ENCODE assay signal across 10 mouse cellular contexts in genomic region chrX:6172823-6173640, GRCm38 (mm10). TPM values are rescaled to one million over a fixed set of nuclear protein-coding genes. Genes with fewer than 3 reads are reported as not detected.
A peak's percentile ranks its signal among the peaks of the same experiment; 100 is the strongest.
DNase-seq lines count a peak whose midpoint lies in the region; ATAC-seq and TF ChIP-seq lines count a peak whose summit lies in the region.
"Not testable (repeated sequence)": the region's sequence is repeated elsewhere in the genome, so short reads cannot be mapped to it uniquely, and the experiment has no call there.
"Had no signal": no experiment of that assay in that cellular context is flagged by ENCODE, and none has a peak within 500 bp of the region (broad histone marks: within the 10 kb centered on the region; RNA-seq: fewer than 3 reads in every experiment).

Gene Nudt10, minus strand, starts transcription at chrX:6173015.

- 23% methylated on average over 10 of the region's 116 CpGs for WGBS in embryonic facial prominence, embryonic 11.5 days
- WGBS in hindbrain, embryonic 14.5 days = no CpG with 5 or more reads among the region's 116 CpGs
- 12% methylated on average over 14 of the region's 116 CpGs for WGBS in limb, embryonic 10.5 days

- intact Hi-C loops in gastrocnemius, adult 2 months (cut with DNase I) = not testable (repeated sequence)

- TF ChIP-seq CTCF in gastrocnemius, adult 2 months (IDR thresholded peaks at IDR 0.05) = not testable (repeated sequence)

- H3K36me3 ChIP-seq in ES-E14 (ENCODE audit: control insufficient read depth, insufficient read depth, low read length, poor library complexity, severe bottlenecking); embryonic facial prominence, embryonic 11.5 days (replicated peaks; ENCODE audit: control insufficient read depth, insufficient read depth, low read depth, low read length); hindbrain, embryonic 14.5 days (replicated peaks; ENCODE audit: control insufficient read depth, insufficient read depth); limb, embryonic 10.5 days: not testable (repeated sequence)

- not testable (repeated sequence) for H3K9ac ChIP-seq in ES-E14 (ENCODE audit: insufficient read depth, low read depth, low read length, poor library complexity, severe bottlenecking); embryonic facial prominence, embryonic 11.5 days (replicated peaks; ENCODE audit: low read length)
- peak within 1 kb of the TSS; percentile 54 for H3K9ac ChIP-seq in hindbrain, embryonic 14.5 days

- ATAC-seq in embryonic facial prominence, embryonic 11.5 days (replicated peaks; ENCODE audit: insufficient number of reproducible peaks, low FRiP score, low TSS enrichment, low read depth) = peak; percentile 89
- ATAC-seq in hindbrain, embryonic 14.5 days (ENCODE audit: low FRiP score) = peak; percentile 91

- not testable (repeated sequence) for H3K4me1 ChIP-seq in ES-E14 (ENCODE audit: control insufficient read depth in 2 of 2, insufficient read depth in 2 of 2, low read length in 2 of 2, poor library complexity in 1 of 2); embryonic facial prominence, embryonic 11.5 days (ENCODE audit: control insufficient read depth, insufficient read depth, low read length); hindbrain, embryonic 14.5 days (replicated peaks; ENCODE audit: control insufficient read depth, insufficient read depth, low read length); limb, embryonic 10.5 days

- not testable (repeated sequence) for H3K27me3 ChIP-seq in embryonic facial prominence, embryonic 11.5 days (ENCODE audit: control insufficient read depth, insufficient read depth, low read length); hindbrain, embryonic 14.5 days (ENCODE audit: control insufficient read depth, insufficient read depth, low read length); limb, embryonic 10.5 days (ENCODE audit: low read depth, poor library complexity, severe bottlenecking)

- peak within 1 kb of the TSS; percentile 21 to 51; a peak in 2 of 4 replicates for H3K4me3 ChIP-seq in ES-E14 (ENCODE audit: insufficient read depth in 1 of 2, low read depth in 1 of 2, low read length in 2 of 2, poor library complexity in 1 of 2, severe bottlenecking in 1 of 2)
- peak within 1 kb of the TSS; percentile 21 for H3K4me3 ChIP-seq in embryonic facial prominence, embryonic 11.5 days (ENCODE audit: low read depth, low read length)
- H3K4me3 ChIP-seq in gastrocnemius, adult 2 months = peak within 1 kb of the TSS; percentile 50
- peak within 1 kb of the TSS; percentile 39 for H3K4me3 ChIP-seq in hindbrain, embryonic 14.5 days (replicated peaks; ENCODE audit: low read length)
- H3K4me3 ChIP-seq in limb, embryonic 10.5 days = peak within 1 kb of the TSS; percentile 43

- peak within 1 kb of the TSS; percentile 23 for H3K4me2 ChIP-seq in embryonic facial prominence, embryonic 11.5 days (ENCODE audit: low read depth, low read length)
- H3K4me2 ChIP-seq in hindbrain, embryonic 14.5 days (replicated peaks) = peak within 1 kb of the TSS; percentile 55

- H3K9me3 ChIP-seq in ES-E14 (ENCODE audit: control insufficient read depth, insufficient read depth, low read depth, low read length); embryonic facial prominence, embryonic 11.5 days (replicated peaks; ENCODE audit: control insufficient read depth, low read length); hindbrain, embryonic 14.5 days (ENCODE audit: control insufficient read depth, low read length); limb, embryonic 10.5 days (replicated peaks): not testable (repeated sequence)

- H3K27ac ChIP-seq in ES-E14 (ENCODE audit: insufficient read depth, low read depth, low read length, poor library complexity, severe bottlenecking); embryonic facial prominence, embryonic 11.5 days (replicated peaks; ENCODE audit: low read depth, low read length); gastrocnemius, adult 2 months; limb, embryonic 10.5 days: not testable (repeated sequence)
- H3K27ac ChIP-seq in hindbrain, embryonic 14.5 days = peak within 1 kb of the TSS; percentile 75

- DNase-seq in ES-E14 (ENCODE audit: low read depth, low spot score); embryonic facial prominence, embryonic 11.5 days (ENCODE audit: low spot score); hindbrain, embryonic 14.5 days (ENCODE audit: low spot score); limb, embryonic 10.5 days (ENCODE audit: low spot score): not testable (repeated sequence)
- peak; percentile 17 for DNase-seq in gastrocnemius, adult 2 months
- peak; percentile 8 to 36 for DNase-seq in kidney, postnatal 4 days
- DNase-seq in lung, postnatal 10 days = peak; percentile 3
- peak; percentile 18 for DNase-seq in right cerebral cortex, postnatal 25 days

- in situ Hi-C loops in ES-E14 (cut with MboI; ENCODE audit: low sequenced_read_pairs in 2 of 2, unreplicated experiment in 2 of 2) = not testable (repeated sequence)

RNA-seq across cellular contexts. Expression of gene Nudt10, which starts in this region (rescaled TPM):
- 1.6 and 2.8 TPM in 2 replicates for total RNA-seq in ES-E14 (2012; rRNA removed)
- polyA plus RNA-seq in embryonic facial prominence, embryonic 11.5 days (2014; fragmentation: Nextera tagmentation; extraction: Ambion mirVana) = 16.2 and 16.6 TPM in 2 replicates
- under 1 TPM; 0.71 to 0.73 TPM for total RNA-seq in gastrocnemius, adult 2 months (2021)
- 56.7 and 63.9 TPM in 2 replicates for polyA plus RNA-seq in hindbrain, embryonic 14.5 days (2014; fragmentation: Nextera tagmentation; extraction: Ambion mirVana)
- polyA plus RNA-seq in limb, embryonic 10.5 days (2016; fragmentation: Nextera tagmentation; extraction: Ambion mirVana) = 12.0 and 13.2 TPM in 2 replicates
- total RNA-seq: liver, adult 2 months; monocyte, adult 5-6 weeks had no signal
- polyA plus RNA-seq: liver, adult 2 months had no signal

Comparison
In these comparisons a context has a peak if more than half of its experiments do, and no peak if none do; other contexts are left out.
1. Peak in DNase-seq and H3K4me3 ChIP-seq in gastrocnemius, adult 2 months; RNA of the gene not detected or under 1 TPM.